Mouse (Mus musculus) right cerebral cortex, postnatal 25 days (tissue): Measurements from ENCODE around the gene A530032D15Rik.
"Not testable (repeated sequence)": the region's sequence is repeated elsewhere in the genome, so short reads cannot be mapped to it uniquely, and the experiment has no call there.

ENCODE experiments used
- DNase-seq: peaks from one replicate; pipeline ENCODE4 v3.0.0; 2022

The A530032D15Rik gene

GRCm38 (mm10) chr1:85034394-85034793 is 75.3 kb downstream of the A530032D15Rik start:
- DNase-seq: not testable (repeated sequence)

GRCm38 (mm10) chr1:85033616-85034015 is 76.0 kb downstream of the A530032D15Rik start:
- not testable (repeated sequence) for DNase-seq
